Mouse (Mus musculus): ENCODE data around the gene Optn. TPM values are rescaled to one million over a fixed set of nuclear protein-coding genes. Genes with fewer than 3 reads are reported as not detected.

Gene Optn
- total RNA-seq, 2 experiments from 2014 or later: 88.3 to 107 TPM

GRCm38 (mm10) chr2:5029808-5030207, 34.0 kb downstream of the Optn start:
- DNase-seq: no peak

DNA sequence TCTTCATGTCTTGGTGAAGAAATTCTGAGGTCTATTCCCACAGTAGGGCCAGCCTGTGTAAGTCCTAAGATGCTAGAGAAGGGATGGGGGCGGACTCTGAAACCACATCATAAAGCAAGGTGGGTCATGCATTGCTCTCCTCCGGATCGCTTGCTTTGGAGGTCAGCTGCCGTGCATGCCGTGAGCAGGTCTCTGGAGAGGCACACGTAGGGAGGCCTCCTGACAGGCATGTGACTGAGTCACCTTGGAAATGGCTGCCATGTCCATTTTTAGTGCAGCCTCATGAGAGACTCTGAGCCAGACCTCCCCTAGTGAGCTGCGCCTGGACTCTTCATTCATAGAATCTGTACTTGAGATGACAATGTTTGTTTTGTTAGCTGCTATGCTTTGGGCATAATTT, 35.8 kb downstream of the Optn start:
- peak; percentile 52 to 56 for DNase-seq

DNA sequence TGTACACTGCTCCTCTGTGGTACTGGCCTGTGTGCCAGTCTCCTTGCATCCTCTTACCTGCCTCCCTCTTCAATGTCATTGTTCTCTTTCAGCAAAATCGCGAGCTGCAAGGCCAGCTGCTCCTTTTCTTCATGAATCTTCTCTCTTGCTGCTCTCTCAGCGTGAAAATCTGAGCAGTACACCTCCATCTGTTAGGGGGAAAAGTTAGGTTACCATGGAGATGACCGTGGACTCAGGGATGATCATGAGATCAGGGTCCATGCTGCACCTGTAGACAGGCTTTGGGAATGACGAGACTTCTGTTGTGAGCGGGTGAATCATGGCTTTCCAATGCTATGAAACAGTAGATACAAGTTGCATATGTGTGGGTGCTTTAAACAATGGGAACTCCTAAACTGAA, 36.8 kb downstream of the Optn start:
- no peak for DNase-seq

DNA sequence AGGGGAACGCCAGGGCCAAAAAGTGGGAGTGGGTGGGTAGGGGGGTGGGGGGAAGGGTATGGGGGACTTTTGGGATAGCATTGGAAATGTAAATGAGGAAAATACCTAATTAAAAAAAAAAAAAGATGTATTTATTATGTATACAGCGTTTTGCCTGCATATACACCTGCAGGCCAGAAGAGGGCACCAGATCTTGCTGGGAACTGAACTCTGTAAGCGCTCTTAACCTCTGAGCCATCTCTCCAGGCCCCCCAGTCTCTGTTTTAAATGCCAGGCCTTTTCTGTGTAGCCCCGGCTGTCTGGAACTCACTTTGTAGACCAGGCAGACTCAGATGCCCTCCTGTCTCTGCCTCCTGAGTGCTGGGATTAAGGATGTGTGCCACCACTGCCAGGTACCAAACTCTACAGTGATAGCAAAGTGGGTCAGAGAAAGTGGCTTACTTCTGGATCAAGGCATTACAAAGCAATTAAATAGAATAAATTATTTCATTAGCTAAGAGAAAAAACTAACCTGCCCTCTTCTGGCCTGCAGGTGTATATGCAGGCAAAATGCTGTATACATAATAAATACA, 38.6 kb downstream of the Optn start:
- no peak for DNase-seq

GRCm38 (mm10) chr2:5023699-5024399, 40.0 kb downstream of the Optn start:
- no peak for DNase-seq

DNA sequence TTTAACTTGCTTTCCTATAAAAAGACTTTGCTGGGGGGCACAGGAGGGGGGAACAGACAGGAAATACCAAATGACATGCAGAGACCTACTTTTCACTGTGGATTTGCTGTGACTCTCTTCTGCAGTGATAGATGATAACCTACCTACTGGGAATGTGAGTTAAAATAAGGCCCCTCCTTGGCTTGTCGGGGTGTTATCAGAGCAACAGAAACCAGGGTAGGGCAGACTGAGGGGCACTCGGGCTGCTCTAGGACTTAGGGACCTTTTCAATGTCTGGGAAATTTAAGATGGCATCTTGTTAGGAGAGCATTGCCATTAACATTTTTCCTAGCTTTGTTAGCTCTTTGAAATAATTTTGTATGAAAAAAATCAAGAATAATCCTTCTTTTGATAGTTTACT, 40.6 kb downstream of the Optn start:
- no peak for DNase-seq

DNA sequence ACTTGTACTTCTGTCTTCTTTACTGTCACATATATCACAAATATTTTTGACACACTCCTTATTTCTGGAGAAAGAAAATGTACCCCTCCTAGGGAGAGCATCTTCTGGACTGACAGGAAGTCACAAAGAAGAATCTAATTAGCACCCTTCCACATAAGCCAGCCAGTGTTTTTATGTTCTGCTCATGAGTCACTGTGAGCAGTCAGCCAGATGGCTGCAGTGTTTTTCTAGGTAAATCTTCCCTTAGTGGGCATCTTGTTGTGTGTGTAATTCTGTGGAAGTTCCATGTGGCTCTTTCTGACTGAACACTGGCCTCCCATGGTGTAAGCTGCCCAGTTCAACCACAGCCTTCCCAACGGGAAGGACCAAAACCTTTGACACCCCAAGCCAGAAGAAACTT, 44.1 kb downstream of the Optn start:
- DNase-seq: no peak

DNA sequence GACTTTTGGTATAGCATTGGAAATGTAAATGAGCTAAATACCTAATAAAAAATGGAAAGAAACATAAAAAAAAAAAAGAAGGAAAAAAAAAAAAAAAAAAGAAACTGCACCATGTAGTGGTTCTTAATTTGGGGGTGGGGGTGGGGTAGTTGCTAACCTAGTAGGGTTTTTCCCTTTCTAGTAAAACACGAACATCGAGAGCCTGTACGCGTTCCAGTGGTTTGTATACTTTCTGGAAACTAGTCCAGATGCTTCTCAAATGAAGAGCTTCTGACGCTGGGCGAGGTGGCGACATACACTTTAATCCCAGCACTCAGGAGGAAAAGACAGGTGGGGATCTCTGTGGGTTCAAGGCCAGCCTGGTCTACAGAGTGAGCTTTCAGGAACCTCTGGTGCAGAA, 46.9 kb downstream of the Optn start:
- DNase-seq: no peak

GRCm38 (mm10) chr2:5015527-5015926, 48.3 kb downstream of the Optn start:
- DNase-seq: no peak

- peak in 1 of 2 experiments; percentile 20 for DNase-seq
Observed at GRCm38 (mm10) chr2:5014616-5015015, 49.2 kb downstream of the Optn start.

- peak; percentile 94 to 96 for DNase-seq
Observed at GRCm38 (mm10) chr2:5012491-5013324, 51.1 kb downstream of the Optn start, which contains the start of gene Mcm10. Mcm10 (minus strand) TSS chr2:5012791.

GRCm38 (mm10) chr2:5011898-5012490, 51.9 kb downstream of the Optn start:
- DNase-seq: no peak

DNA sequence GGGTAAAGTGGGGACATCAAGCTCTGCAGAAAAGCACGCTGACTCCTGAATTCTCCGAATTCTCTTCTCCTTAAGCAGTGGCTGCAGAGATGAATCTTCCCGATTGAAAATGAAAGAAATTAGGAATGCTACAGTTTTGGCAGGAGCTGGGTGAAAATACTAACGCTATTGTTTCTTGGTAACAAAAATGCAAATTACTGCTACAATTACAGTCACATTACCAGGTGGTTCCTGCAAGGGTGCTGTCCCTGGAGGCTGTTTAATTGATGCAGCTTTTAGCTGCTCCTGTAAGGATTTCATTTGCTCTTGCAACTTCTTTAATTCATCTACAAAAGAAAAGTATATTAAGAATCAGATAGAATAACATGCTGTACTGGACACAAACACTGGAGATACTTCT, 56.7 kb downstream of the Optn start:
- DNase-seq: no peak

DNA sequence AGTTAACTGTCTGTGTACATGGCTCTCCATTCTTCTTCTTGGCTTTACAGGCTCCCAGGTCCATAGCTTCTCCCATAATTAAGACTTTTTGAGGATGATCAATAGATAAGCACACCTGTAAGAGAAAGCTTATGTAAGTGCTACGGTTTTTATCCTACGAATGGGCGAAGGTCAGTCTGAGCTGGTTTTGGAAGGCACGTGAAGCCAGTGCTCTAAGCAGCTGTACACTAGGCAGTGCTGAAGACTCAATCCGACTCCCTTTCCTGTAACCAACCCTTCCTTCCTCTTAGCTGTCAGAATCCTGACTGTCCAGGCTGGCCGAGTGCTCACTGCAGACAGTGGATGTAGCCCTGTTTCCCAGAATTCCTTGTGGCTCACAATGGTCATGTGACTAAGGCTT, 62.6 kb downstream of the Optn start:
- DNase-seq: no peak

DNA sequence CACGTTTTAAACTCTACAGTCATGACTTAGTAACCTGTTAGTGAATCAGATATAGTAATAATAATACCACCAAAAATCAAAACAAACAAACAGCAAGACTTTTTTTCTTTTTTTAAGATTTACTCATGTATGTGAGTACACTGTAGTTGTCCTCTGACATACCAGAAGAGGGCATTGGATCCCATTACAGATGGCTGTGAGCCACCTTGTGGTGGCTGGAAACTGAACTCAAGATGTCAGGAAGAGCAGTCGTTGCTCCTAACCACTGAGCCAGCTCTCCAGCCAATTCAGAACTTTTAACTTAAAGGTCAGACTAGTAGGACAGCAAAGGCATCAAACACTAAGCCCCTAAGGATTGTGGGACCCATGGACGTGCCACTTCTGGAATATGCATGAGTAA, 64.9 kb downstream of the Optn start:
- DNase-seq: no peak

GRCm38 (mm10) chr2:4996421-4996824, 67.4 kb downstream of the Optn start:
- no peak for DNase-seq

- DNase-seq: no peak
Observed at GRCm38 (mm10) chr2:4995646-4996045, 68.2 kb downstream of the Optn start.

DNA sequence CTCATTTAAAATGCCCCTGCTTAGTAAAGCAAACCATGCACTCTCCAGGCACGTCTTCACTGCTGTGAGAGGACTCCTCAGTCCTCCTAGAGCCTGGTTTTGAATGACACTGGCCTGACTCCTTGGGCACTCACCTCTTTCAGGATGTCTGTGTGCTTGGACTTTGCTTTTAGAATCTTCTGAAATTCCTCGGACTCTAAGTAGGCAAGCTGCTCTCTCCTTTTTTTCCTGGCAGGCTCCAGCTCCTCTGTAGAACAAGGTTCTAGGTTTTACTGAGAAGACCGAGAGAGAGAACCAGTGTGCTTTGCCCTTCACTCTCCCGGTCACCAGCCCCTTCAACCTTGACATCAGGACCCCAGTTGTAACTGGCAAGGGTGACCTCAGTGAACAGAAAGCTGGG, 69.4 kb downstream of the Optn start:
- no peak for DNase-seq

- DNase-seq: no peak
Observed at GRCm38 (mm10) chr2:4993584-4993983, 70.3 kb downstream of the Optn start.

- DNase-seq: no peak
Observed at GRCm38 (mm10) chr2:4988826-4989424, 74.9 kb downstream of the Optn start.

- no peak for DNase-seq
Observed at GRCm38 (mm10) chr2:4987388-4988180, 76.3 kb downstream of the Optn start.

DNA sequence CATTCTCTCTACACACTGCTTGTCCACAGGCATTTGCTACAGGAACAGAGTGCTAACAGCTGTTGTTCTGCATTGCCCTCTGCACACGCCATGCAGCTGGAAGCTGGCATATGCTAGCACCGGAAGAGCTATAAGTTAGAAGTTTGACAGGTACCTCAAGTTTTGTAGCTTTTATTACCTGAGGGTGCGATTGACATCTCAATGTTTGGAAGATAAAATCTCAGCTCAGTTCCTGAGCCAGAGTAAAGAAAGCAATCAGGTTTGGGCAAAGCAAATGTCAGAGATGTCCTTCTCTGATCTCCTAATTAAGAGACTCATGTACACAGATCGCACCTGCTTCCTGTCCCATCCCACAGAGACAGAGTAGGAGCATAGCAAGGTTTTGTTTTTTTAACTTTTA, 77.1 kb downstream of the Optn start:
- no peak for DNase-seq

All from heart, adult 18-20 months (tissue).